Mouse (Mus musculus) urinary bladder, postnatal 14 days (tissue): Measurements from ENCODE around the gene Casc4.

ENCODE experiments used
- DNase-seq: peaks from one replicate; pipeline ENCODE4 v3.0.0; 2021; ENCODE audit warnings: low spot score

The Casc4 gene

DNA sequence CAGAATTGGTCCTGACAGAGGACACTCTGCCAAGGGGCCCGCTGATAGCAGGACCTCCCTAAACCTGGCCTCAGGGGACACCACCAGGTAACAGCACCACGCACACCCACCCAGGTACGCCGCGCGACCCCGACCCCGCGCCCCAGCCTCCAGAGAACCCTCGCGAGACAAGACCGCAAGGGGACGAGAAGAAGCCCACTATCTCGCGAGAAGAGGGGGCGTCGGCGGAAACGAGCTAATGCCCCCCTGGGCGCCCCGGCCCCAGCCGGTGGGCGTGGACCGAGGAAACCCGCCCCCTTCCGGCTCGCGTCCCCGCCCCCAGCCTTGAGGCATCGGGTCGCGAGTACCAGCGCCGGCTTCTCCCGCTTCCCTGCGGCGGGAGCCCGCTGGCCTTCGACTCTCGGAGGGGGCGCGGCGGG is at the start of gene Casc4:
TSS of gene Casc4 (plus strand) at position 339 of the 419 bp plus-strand sequence.
- peak; percentile 90 for DNase-seq

DNA sequence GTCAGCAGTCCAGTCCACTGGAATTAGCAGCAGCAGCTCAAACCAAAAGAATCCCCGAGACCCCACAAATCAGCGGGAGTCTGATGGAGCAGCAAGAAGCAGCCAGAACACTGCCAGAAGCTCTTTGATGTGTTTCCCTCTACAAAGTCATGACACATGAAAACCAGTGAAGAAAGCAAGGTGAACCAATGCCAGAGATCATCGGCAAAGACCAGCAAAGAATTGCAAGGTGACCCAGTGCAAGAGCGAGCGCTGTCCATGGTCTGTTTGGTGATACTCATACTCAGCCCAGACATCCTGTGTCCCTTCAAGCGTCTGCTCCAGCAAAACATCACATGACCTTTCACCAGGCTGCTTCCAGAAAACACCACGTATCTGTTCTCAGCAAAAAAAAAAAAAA is 45.0 kb upstream of the Casc4 start:
- DNase-seq: no peak

DNA sequence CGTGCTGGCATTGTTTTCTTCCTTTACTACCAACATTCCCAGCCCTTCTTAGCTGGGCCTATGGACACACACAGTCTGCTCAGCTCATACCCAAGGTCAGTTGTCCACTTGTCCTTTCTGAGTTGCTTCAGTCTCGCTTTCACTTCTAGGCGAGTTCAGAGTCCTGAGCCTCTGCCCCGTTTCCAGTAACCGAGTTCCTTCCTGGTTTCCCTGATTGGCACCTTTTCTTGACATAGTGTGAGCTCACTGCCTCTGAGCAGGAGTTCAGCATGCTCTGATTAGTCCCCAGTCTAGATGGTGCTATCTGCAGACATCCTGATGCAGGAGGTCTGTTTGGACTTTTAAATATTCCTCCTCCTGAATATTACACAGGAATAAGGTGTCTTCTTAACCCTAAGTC is 42.1 kb upstream of the Casc4 start:
- no peak for DNase-seq

DNA sequence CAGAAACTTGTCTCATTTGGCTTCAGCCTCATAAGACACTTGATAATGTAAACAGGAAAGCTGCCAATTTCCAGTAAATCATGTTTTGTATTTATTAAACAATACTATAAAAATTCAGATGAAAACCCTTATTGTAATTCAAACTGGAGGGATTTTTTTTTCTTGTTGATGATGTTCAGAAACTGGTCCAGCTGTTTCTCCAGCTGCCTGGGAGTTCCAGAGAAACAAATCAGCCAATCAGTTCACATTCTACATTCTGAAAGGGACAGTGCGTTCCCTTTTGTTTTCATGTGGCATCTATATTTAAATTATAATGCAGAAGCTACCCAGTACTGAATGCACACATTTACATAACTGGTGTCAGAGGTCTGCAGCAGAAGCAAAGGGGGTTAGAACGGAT is 40.6 kb upstream of the Casc4 start:
- DNase-seq: no peak

DNA sequence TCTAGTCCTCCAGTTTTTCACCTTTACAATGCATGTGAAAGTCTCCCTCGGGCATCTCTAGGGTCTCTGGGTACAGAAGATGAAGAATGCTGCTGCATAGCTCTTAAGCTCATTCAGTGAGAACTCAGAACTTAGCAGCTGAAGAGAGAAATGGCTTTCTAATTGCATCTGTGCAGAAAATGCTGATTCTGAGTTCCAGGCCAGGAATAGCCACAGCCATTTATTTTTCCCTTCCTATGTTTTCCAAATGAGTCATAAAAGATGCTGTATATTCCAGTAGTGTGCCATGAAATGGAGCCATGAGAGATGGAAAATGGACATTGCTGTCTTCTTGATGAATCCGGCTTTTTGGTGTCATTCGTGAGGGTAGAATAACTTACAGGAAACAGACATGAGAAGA is 38.4 kb upstream of the Casc4 start:
- DNase-seq: no peak

DNA sequence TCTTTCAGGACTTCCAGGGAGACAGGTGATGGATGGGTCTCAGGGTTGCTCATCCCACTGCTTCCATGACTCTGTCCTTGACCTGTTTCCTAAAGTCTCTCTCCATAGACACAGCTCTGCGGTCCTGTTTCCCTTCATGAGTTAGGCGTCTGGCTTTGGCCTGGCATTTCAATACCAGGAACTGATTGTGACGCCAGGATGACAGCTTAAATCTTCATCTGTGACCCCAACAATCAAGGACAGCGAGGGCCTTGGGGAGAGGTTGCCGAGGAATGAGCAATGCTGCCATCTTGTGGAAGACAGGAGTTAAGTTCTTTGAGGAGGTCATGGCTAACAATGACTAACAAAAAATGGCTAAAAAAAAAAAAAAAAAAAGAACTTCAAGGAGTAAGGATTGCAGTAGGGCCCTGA is 34.3 kb upstream of the Casc4 start:
- peak; percentile 29 for DNase-seq

DNA sequence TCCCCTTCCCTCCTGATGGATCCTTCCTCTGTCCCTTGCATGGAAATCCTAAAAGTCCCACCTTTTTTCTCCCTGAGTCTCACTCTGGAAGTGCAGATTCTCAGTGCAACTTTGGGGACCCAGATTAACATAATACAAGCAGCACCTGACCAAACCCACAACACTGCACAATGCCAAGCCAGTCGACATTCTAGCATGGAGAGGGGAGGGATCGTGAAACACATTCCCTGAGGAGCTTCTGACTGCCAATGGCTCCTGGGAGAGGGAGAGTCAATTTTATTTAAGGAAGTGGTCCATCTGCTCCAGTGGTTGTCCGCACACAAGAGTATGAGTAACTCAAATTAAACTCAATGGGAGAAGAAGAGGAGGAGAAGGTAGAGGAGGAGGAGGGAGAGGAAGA is 31.8 kb upstream of the Casc4 start:
- DNase-seq: no peak

DNA sequence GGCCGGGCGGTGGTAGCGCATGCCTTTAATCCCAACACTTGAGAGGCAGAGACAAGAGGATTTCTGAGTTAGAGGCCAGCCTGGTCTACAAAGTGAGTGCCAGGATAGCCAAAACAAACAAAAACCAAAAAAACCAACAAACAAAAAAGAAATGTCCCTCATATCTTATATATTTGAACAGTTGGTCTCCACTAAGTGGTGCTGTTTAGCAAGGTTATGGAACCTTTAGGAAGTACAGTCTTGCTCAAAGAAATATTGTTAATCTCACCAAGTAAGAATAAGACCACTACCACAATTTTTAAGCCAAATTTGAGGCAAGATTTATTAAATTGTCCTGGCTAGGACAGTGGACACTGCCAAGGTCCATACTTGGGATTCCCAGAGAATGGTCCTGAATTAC is 25.3 kb upstream of the Casc4 start:
- DNase-seq: no peak

DNA sequence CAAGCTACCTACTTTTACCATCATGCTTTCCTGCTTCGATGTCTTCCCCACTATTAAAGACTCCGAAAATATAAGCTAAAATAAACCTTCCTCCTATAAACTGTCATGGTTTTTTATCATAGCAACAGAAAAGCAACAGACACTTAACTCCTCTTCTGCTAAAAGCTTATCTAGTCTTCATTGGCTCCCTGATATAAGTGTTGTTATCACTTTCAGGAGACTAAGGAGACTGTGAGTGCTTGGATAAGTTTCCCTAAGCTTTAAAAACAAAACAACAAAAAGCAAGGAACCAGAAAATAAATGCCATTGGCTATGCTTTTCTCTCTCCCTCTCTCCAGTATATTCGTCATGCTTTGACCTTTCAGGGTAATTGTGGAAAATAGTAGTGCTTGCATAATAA is 24.5 kb upstream of the Casc4 start:
- DNase-seq: no peak

DNA sequence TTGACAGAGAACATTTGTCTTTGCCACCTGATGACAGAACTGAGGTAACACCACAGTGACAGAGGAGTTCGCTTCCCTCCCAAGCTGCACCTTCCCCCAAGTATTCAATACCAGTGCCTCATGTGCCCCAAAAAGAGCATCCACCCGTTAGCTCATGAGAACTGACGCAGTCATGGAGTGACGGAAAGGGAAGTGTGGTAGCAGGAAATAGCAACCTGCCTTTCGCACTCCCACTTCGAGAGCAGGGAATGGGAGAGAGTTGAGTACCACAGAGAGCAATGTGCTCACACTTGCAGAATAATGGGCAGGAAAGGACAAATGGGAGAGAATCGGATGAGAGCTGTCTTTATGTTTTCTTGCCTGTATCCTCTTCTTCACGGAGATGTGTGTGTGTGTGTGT is 20.7 kb upstream of the Casc4 start:
- DNase-seq: no peak

DNA sequence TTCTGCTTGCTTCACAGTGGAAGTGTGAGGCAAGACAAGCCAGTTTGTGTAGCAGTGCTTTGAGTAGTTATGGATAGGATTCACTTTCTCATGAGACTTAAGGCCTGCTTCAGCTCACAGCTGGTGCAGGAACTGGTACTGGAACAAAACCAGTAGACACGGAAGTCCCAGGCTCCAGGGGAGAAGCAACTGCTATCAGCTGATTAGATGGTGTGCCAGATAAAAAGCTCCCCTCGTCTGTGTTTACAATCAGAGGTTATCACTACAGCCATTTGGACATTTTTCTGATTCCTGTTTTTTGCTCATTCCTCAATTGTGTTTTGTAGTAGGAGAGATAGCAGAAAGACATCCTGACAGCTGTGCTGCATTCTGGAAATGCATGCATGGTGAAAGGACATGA is 14.7 kb upstream of the Casc4 start:
- no peak for DNase-seq

DNA sequence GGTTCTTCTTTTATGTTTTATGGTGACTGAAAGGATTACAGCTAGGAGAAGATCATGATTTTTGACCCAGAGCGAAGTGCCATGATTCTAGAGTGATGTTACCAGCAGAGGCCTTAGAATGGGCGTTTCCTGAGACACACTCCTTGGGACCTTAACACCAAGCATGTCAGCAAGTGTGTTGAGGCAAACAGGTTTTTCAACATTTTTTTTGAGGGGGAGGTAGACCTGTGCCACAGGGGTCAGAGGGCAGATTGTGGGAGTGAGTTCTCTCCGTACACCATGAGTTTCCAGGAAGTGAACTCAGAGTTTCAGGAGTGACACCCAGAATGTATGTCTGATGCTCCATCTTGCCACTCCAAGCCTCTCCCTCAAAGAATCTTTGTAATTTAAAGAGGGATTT is 12.8 kb upstream of the Casc4 start:
- DNase-seq: no peak

DNA sequence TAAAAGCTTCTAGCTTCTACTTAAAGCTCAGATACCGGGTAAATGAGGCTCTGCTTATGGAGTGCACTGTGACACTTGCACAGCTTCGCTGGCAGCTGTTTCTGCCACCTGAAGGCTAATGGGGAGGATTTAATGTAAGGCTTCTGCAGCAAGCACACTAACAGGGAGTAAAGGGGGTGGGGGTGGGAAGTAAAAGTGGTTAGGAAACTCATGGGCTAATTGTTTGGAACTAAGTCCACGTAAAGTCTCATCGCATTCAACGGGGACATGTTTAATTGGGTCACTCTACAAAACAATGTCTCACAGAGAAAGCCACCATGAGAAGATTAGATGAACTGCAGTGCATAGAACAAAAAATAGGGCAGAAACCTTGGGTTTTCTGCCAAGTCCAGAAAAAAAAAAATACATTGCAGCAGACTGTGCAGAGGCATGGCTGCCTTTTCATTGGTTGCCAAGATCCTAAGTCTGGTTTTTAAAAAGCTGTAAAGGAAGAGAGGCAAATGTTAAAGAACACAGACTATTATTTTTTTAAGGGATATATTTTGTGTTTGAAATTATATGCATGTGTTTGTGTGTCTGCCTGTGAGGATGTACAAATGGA is 7.3 kb upstream of the Casc4 start:
- no peak for DNase-seq

DNA sequence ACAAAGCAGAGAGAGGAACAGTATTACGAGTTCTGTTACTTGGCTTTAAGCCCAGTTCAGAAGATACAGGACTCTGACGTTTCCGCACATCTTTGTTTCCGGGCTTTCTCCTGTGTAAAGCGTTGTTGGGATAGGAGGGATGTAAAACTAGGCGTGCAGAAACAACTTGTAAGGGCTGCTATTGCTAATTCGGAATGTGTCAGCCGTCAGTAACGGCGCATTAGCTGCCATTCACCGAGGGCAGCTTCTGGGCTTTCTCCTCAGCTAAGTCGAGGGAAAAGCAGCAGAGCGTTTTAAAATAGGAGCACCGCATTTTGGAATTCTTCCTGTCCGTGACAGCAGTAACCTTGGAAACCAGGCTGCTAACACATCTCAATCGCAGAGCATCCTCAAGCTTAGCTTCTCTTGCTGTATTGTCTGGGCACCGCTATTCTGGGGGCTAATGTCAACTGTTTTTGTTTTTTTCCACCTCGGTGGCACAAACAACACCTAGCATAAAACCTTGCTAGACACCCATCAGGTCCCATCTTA is 634 bp upstream of the Casc4 start:
- DNase-seq: no peak

DNA sequence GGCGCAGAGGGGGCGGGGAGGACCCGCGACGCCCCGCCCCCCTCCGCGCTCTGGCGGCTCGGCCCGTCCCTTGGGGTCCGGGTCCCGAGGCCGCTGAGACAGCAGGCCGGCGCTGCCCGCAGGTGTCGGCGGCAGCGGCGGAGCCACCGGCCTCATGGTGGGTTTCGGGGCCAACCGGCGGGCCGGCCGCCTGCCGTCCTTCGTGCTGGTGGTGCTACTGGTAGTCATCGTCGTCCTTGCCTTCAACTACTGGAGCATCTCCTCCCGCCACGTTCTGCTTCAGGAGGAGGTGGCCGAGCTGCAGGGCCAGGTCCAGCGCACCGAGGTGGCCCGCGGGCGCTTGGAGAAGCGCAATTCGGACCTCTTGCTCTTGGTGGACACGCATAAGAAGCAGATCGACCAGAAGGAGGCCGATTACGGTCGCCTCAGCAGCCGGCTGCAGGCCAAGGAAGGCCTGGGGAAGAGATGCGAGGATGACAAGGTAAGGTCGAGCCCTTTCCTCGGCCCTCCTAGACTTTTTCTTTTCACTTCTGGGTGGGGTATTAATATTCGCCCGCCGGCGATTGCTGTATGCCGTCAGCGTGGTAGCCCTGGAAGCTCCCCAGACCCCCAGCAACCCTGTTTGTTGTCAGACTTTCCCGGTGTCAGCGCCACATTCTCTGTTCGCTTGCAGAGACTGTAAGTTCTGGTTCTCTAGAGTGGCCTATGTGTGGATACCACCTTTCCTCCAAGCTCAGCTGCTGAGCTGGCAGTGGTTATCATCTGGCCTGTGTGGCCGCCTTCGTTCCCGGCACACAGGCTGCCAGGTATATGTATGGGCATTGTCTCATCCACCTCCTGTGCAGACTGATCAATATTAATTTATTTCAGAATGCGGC is 520 bp downstream of the Casc4 start:
- DNase-seq: peak; percentile 29

DNA sequence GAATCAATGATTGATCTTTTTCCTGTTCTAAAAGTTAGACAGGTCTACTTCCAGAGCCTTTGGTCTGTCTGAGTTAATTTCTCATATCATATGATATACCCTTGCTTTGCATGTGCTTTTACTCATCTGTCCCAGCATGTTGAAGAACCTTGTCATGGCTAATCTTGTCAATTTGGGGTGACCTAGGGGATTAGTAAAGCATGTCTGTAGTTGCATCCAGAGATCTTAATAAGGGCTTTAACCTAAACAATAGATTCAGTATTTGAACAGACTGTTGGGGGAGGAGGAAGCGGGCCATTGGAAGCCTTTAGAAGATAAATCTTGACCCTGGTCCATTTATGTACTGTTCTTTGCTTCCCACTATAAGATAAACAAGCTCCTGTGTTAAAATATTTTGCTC is 12.7 kb downstream of the Casc4 start:
- no peak for DNase-seq

DNA sequence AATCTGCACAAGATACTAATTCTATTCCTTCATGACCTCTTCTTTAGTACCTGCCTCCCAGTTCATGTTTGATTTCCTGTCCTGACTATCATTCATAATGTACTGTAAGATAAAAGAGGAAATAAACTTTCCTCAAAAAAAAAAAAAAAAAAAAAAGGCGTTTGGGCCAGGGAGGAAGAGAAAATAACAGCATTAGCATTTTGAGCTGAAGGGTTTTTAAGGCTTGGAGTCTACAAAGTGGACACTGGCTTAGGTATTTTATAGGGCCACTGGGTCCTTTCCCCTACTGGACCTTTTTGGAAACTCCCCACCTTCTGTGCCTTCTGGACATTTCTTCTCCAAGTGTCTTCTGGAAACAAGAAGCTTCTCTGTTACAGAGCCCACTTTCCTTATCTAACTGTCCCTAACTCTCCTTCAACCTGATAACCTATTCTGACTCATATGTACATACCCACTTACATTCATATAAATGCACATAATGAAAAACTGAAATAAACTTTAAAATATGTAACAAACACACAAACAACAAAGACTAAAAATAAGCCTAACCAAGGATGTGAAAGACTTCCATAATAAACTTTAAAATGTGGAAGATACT is 18.8 kb downstream of the Casc4 start:
- no peak for DNase-seq

DNA sequence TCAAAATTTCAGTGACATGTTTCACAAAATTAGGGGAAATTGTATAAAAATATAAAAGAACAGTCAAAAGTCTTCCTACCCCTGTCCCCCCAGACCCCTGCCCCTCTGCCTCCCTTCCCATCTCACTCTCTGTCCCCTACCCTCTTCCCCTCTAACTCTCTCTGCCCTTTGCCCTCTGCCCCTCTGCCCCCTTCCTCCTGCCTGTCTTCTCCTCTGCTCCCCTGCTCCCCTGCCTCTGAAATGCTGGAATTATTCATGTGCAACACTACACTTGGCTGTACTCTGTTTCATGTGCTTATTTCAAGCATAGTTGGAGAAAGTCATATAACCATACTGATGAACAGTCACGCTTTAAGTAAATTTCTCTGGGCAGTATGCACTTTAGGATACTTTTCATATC is 19.6 kb downstream of the Casc4 start:
- no peak for DNase-seq

DNA sequence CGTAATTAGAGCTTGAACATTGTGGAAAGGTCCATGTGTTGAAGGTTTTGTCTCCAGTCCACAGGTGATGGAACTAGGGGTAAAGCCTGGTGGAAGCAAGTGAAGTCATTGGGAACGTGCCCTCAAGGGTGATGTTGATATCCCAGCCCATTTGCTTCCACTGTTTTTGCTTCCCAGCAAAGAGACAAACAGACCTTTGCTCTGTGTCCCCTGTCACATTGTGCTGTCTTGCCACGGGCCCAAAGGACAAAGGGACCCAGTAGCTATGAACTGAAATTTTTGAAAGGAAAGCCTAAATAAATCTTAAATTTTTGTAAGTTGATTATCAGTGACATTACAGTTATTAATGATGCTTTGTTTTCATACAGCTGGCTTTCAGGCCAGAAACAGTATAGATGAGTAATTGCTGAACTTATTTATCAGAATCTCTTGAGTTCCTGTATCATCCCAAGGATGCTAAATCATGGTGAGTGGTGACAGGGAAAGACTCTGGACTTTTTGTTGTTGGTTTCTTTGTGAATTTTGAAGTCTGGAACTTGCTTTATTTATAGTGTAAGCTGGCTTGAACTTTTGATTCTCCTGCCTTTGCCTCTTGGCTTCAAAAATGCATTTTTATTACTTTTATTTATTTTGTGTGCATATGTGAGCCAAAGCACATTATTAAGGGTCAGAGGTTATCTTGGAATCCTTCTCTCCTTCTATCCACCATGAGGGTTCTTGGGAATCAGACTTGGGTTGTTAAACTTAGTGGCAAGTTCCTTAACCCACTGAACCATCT is 22.1 kb downstream of the Casc4 start:
- DNase-seq: no peak

DNA sequence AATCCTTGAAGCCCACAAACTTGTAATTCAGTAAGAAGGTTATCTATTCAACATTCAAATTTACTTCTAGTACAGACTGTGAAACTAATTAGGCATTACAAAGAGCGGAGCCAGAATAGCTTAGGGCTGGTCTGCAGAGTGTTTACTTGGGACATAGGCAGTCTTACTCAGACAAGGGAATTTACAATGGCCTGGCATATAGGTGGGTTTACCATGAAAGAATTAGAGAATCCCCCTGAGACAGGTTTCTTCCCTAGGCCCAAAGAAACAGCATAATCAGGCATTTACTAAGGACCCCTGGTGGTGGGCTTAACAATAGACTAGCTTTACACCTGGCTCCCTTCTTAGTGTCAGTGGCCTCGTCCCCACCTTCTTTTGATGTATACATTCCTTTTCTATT is 28.5 kb downstream of the Casc4 start:
- DNase-seq: no peak

DNA sequence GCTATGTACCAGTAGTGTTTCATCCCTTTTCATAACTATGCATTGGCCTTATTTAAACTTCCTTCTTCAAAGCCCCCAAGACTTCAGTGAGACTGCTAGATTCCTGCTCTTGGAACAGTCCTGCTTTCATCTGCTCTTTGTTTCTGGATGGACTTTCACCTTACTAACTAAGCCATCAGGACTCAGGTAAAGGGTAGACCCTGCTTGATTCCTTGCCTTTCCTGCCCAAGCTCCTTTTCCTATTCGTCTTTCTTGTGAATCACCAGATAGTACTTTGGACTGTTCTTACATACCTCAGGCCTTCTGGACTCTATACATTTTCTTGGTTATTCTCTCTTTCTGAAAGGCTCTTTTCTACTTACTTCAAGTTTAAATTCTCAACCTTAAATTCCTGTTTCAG is 30.1 kb downstream of the Casc4 start:
- DNase-seq: no peak

DNA sequence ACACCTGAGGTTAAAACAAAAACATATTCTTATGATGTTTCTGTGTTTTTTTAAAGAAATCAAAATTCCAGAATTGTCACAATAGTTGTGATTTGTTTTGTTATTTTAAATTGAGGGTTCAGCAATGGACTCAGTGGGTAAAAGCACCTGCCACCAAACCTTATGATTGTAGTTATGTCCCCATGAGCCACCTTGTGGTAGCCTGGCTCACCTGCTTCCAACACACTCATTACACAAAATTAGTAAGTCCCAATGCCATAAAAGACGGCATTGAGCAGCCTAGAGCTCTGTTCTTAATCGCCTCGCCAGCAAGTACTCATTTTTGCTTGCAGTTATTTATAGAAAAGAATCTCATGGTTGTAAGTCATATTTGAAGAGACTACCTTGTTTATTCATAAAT is 43.2 kb downstream of the Casc4 start:
- DNase-seq: no peak
